Mouse (Mus musculus) small intestine, adult 2 months (tissue): ENCODE results near the gene Anapc1. TPM values are rescaled to one million over a fixed set of nuclear protein-coding genes. Genes with fewer than 3 reads are reported as not detected.

Experiments
- H3K27ac ChIP-seq: fragments of 200-500 bp; 2 replicates; pipeline ENCODE4 v1.5.1; 2012; ENCODE audit warnings: low read depth, low read length, control low read depth, inconsistent platforms; ENCODE audit not compliant: insufficient read depth
- H3K27me3 ChIP-seq: fragments of 200-500 bp; 2 replicates; pipeline ENCODE4 v1.6.1; 2012; ENCODE audit warnings: mild to moderate bottlenecking, moderate library complexity, low read length, inconsistent platforms; ENCODE audit not compliant: control insufficient read depth, insufficient read depth
- H3K36me3 ChIP-seq: fragments of 200-500 bp; 2 replicates; pipeline ENCODE4 v1.6.1; 2012; ENCODE audit warnings: mild to moderate bottlenecking, low read length, control low read depth, inconsistent platforms; ENCODE audit not compliant: control insufficient read depth, insufficient read depth
- H3K4me1 ChIP-seq: fragments of 200-500 bp; 2 replicates; pipeline ENCODE4 v1.6.1; 2012; ENCODE audit warnings: low read length, inconsistent platforms, mixed read lengths; ENCODE audit not compliant: control insufficient read depth, insufficient read depth, insufficient read length
- H3K4me3 ChIP-seq: fragments of 200-500 bp; 2 replicates; pipeline ENCODE4 v1.5.1; 2012; ENCODE audit warnings: low read depth, mild to moderate bottlenecking, control low read depth, inconsistent platforms, low read length, moderate library complexity
- CTCF ChIP-seq: fragments of 200-500 bp; IDR thresholded peaks from 2 replicates; pipeline ENCODE4 v1.5.1; 2012; ENCODE audit warnings: low read depth, mild to moderate bottlenecking, control low read depth, inconsistent platforms, low read length, moderate library complexity, mixed read lengths; ENCODE audit not compliant: insufficient replicate concordance, insufficient read length; ENCODE audit errors: extremely low read depth
- POLR2A ChIP-seq: fragments of 200-500 bp; IDR thresholded peaks from 2 replicates; pipeline ENCODE4 v1.6.1; 2012; ENCODE audit warnings: low read depth, mild to moderate bottlenecking, control low read depth, inconsistent platforms, low read length, moderate library complexity
- WGBS: fragments of 180-500 bp; shearing (Covaris S2); methylation state at CpG from one replicate; pipeline ENCODE4 v1.1.7; 2018; 5-methylcytosine and 5-hydroxymethylcytosine counted together
- polyA plus RNA-seq: library from polyadenylated mRNA; depleted of rRNA; stranded (reverse); fragments of >200 nt; gene quantifications from 2 replicates; pipeline ENCODE4 v1.2.3, GENCODE M21; 2012; rRNA removed

Gene Anapc1
- polyA plus RNA-seq, 1 experiment, result 19.1 TPM

GRCm38 (mm10) chr2:128568018-128568417 is 119.2 kb downstream of the Anapc1 start:
- no peaks in the 10 kb centered on the region for H3K36me3 ChIP-seq
- WGBS, result 55% methylated on average over 6 of the region's 6 CpGs
- H3K27ac ChIP-seq, result peak overlapping the region; percentile 18; the same call in 1 of the 2 replicates
- no peak for TF ChIP-seq CTCF
- peaks cover 8% of the 10 kb centered on the region; the same call in 1 of the 2 replicates for H3K4me1 ChIP-seq
- no peak overlapping the region for H3K4me3 ChIP-seq
- no peaks in the 10 kb centered on the region for H3K27me3 ChIP-seq

GRCm38 (mm10) chr2:128566304-128567147 is 120.7 kb downstream of the Anapc1 start:
- Histone ChIP-seq H3K4me3 (no peak overlapping the region), H3K36me3 (no peaks in the 10 kb centered on the region), H3K27me3 (no peaks in the 10 kb centered on the region), H3K27ac (peak overlapping the region; percentile 29; the same call in 1 of the 2 replicates), H3K4me1 (peaks cover 8% of the 10 kb centered on the region; the same call in 1 of the 2 replicates)
- peak; percentile 28; the same call in 1 of the 2 replicates for TF ChIP-seq CTCF
- no peak for TF ChIP-seq POLR2A
- WGBS, result 67% methylated on average over 10 of the region's 10 CpGs

- Histone ChIP-seq H3K4me1 (peaks cover 8% of the 10 kb centered on the region; the same call in 1 of the 2 replicates), H3K36me3 (no peaks in the 10 kb centered on the region), H3K4me3 (no peak overlapping the region), H3K27me3 (no peaks in the 10 kb centered on the region), H3K27ac (no peak overlapping the region)
- TF ChIP-seq CTCF (no peak), POLR2A (no peak)
- WGBS, result 48% methylated on average over 8 of the region's 8 CpGs
Measured at GRCm38 (mm10) chr2:128565904-128566303, 121.3 kb downstream of the Anapc1 start.

GRCm38 (mm10) chr2:128564195-128564594 is 123.0 kb downstream of the Anapc1 start:
- WGBS, result 88% methylated on average over 3 of the region's 3 CpGs
- no peak overlapping the region for H3K27ac ChIP-seq
- no peak overlapping the region for H3K4me3 ChIP-seq
- no peaks in the 10 kb centered on the region for H3K27me3 ChIP-seq
- TF ChIP-seq POLR2A (no peak), CTCF (peak; percentile 31; the same call in 1 of the 2 replicates)
- H3K36me3 ChIP-seq, result no peaks in the 10 kb centered on the region
- peaks cover 8% of the 10 kb centered on the region; the same call in 1 of the 2 replicates for H3K4me1 ChIP-seq

Other genes starting within 250 kb of the Anapc1 start
- gene Spdye4c, start 96.2 kb downstream of the Anapc1 start, polyA plus RNA-seq, result not detected in 2 replicates
- gene Mertk, start 11.6 kb upstream of the Anapc1 start, polyA plus RNA-seq, result 5.6 and 11.0 TPM in 2 replicates
- 5.7 and 12.3 TPM in 2 replicates for gene Tmem87b, start 130.7 kb upstream of the Anapc1 start, polyA plus RNA-seq
- gene Fbln7, start 175.6 kb upstream of the Anapc1 start, polyA plus RNA-seq, result 1.8 and 3.9 TPM in 2 replicates